Mouse (Mus musculus): ENCODE data around the gene Tcf7l1.
A peak's percentile ranks its signal among the peaks of the same experiment; 100 is the strongest.

Gene Tcf7l1

DNA sequence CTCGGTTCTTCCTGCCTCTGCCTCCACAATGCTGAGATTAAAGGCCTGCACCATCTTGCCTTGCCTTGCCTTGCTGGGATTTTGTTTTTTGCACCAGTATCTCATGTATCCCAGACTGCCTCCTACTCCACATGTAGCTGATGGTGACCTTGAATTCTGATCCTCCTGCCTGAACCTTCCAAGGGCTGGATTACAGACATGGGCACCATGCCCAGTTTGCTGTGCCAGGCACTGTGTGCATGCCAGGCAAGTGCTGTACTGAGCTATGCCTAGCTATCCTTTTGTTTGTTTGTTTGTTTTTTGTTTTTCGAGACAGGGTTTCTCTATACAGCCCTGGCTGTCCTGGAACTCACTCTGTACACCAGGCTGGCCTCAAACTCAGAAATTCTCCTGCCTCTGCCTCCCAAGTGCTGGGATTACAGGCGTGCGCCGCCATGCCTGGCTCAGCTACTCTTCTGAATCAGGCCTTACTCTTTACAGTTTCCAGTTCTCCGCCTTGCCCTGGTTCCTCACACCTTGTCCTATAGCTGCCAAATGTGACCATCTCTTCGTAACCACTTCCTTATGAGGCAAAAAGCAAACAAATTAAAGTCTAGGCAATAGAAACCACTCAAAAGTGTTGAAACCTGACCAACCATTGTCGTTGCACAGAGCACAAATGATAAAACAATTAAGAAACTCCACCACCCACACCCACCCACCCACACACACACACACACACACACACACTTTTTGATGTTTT lies 165.2 kb downstream of the Tcf7l1 start:
- no peak for DNase-seq (ENCODE audit: low read depth, low spot score)

- no peak for DNase-seq (ENCODE audit: low read depth, low spot score)
Measured at GRCm38 (mm10) chr6:72622917-72623316, 166.1 kb downstream of the Tcf7l1 start.

GRCm38 (mm10) chr6:72620920-72621319 lies 168.1 kb downstream of the Tcf7l1 start:
- no peak for DNase-seq (ENCODE audit: low read depth, low spot score)

GRCm38 (mm10) chr6:72619734-72620532 lies 169.1 kb downstream of the Tcf7l1 start:
- DNase-seq (ENCODE audit: low read depth, low spot score): no peak

DNA sequence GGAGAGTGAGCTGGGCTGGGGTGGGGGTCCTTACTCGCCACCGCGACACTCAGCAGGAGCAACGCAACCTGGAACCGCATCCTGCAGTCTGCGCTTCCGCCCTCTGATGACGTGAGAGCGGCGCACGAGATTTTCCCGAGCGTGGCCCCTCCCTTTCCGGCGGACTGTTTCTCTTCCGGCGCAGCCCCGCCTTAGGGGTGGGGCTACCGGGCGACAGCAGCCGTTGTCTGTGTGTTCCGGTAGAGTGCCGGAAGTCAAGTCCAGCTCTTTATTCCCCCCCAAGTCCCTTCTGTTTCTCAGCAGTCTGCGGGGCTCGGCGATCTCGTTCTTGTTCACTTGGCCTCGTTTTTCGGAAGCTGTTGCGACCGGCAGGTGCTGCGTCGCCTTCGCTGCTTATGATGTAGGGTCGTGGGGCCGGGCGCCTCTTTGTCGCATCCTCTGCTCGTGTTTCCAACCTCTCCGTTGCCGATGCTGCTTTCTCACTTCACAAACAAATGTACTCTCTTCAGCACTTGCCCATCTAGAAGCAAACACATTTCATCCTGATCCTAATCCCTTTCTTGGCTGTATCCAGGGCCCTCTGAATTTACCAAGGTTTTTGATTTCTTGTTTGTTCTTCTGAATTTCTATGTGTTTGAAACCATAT lies 172.3 kb downstream of the Tcf7l1 start, which contains the start of gene Tgoln1:
Tgoln1 (minus strand) TSS at position 358 of the 646 bp plus-strand sequence.
- DNase-seq (ENCODE audit: low read depth, low spot score): peak; percentile 98

DNA sequence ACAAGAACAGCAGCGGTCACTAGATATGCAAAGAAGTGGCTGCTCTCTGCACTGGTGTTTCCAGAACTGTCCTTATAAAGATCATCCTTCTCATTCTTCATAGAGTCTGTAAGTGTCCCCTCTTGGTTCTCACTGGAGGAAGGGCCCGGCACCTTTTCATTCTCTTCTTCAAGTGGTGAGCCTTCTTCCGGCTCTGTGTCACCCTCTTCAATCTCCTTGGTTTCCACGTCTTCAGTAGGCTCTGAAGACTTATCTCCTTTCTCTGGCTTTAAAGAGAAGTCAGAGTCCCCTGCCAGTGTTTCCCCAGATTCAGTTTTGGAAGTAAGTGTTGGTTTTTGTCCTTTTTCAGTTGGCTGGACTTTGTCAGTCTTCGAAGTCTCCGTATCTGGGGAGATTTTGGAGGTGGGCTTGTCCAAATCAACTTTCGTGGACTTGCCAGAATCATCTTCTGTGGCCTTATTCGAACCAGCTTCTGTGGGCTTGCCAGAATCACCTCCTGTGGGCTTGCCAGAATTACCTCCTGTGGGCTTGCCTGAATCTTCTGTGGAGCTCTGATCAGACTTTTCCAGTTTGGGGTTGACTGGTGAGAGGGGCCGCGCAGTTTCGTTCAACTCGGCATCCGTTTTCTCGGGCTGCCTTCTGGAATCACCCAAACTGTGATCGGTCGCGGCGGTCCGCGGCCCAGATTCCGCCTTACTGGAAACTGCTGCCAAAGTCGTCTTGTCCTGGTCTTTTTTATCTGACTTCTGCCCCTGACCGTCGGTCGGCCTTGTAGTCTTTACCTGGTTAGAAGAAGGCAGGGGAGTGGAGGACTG lies 173.3 kb downstream of the Tcf7l1 start:
- DNase-seq (ENCODE audit: low read depth, low spot score): peak; percentile 8

DNA sequence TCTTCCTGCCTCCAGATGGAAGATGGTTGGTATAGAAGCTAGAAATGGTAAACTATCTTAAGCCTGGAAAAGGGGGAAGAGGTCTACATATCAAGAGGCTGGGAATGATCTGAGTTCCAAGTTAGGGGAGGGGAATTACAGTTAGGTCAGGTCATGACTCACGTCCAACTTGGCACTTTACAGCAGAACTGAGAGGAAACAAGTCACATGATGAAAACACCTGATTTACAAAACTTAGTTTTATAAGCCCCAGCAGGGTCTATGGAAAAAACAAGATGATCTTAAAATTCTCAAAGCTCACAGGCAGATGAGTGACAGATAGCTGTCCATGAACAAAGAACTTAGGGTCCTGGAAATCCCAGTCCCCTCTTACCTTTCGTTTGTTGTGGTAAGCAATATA lies 173.9 kb downstream of the Tcf7l1 start:
- DNase-seq (ENCODE audit: low read depth, low spot score): no peak

DNA sequence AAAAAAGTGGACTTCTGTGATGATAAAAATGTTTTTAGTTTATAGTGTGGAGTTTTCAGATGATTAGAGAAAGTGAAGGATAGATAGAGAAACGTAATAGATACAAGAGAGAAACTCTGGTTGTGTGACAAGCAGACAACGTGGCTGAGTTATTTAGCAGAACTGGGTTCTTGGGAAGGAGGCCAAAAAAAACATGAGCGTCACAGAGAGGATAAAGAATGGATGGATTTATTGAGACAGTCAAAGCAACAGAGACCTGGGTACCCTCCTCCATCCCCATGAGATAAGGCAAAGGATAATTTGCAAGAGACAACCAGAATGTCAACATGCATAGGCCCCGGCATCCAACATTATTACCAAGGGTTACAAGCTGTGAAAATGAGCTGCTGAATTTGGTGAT lies 178.8 kb downstream of the Tcf7l1 start:
- DNase-seq (ENCODE audit: low read depth, low spot score): no peak

DNA sequence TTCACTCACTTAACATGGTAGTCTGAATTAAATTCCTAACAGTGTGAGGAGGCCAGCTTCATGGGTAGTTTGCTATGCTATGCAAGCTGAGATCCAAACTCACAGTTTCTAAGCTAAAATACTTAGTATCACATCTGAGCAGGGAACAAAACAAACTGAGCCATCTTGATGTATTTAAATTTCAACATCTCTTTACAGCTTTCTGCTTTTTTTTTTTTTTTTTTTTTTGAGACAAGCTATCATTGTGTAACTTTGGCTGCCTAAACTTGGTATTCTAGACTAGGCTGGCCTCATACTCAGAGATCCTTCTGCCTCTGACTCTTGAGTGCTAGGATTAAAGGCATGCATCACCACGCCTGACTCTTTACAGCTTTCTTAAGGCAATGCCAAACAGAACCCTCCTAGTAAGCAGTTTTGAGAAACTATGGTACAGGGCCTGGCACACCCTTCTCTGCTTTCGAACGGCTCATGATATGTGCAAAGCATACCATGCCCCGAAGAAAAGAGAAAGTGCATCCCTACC lies 180.3 kb downstream of the Tcf7l1 start:
- DNase-seq (ENCODE audit: low read depth, low spot score): no peak

DNA sequence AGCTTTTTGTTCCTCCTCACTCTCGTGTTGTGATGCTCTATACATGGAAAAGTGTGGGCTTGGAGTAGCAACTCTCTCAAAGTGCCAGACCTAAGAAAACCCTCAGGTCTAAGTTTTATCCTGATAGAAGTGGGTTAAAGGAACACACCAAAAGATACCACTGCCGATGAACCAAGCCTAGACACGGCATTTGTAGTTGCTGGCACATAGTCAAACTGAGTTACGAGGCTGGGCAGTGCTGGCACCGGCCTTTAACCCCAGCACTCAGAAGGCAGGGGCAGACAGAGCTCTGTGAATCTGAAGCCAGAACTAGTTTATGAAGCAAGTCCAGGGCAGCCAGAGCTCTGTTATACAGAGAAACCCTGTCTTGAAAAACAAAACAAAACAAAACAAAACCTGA lies 181.4 kb downstream of the Tcf7l1 start:
- DNase-seq (ENCODE audit: low read depth, low spot score): no peak

DNA sequence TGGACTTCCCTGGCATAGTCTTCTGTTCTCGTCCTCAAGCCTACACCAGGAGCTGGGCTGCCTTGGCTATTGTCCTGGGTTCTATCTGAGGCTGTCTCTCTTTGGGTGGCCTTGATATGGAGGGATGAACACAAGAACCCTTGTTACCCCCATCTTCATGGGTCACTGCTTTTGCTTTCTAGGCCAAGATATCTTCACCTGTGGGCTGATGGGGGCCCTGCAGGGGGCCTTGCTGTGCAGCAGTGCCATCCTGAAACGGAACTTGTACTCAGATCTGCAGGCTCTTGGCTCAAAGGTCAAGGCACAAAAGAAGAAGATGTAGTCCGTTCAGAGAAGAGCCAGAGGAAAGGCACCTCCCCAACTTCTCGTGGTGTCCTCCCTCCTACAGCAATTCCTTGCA lies 182.0 kb downstream of the Tcf7l1 start:
- no peak for DNase-seq (ENCODE audit: low read depth, low spot score)

DNA sequence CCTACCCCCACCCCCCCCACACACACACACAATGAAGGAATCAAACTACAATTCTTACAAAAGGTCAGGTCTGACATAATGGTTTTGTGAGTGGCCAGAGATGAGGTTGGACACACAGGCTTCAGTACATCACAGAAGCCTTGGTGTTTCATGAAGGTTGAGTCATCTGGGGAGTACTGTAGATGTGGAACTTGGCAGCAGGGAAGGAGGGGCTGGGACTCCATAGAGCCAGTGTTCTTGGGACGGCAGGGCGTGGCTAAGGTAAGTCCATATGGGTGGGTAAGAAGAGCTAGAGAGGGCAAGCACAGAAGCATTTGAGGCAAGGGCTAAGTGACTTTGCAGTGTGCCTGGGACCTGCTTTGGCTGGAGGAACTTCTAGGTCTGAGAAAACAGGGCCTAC lies 185.0 kb downstream of the Tcf7l1 start:
- DNase-seq (ENCODE audit: low read depth, low spot score): no peak

DNA sequence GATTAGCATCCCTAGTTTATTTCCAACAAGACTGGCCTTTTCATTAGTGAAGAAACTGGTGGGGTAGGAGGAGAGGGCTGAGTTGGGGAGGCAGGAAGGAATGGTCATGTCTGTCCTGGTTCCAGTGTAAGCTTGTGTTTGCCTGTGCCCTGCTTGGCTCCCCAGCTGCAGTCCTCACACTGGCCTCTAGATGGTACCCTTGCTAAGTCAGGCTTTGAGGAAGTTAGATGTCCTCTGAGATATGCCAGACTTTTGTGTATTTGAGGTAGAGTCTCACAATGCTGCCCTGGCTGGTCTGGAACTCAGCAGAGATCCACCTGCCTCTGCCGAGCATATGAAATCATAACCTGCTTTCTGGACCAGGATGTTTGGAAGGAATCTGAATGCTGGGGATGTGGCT lies 187.3 kb downstream of the Tcf7l1 start:
- peak; percentile 79 for DNase-seq (ENCODE audit: low read depth, low spot score)

DNA sequence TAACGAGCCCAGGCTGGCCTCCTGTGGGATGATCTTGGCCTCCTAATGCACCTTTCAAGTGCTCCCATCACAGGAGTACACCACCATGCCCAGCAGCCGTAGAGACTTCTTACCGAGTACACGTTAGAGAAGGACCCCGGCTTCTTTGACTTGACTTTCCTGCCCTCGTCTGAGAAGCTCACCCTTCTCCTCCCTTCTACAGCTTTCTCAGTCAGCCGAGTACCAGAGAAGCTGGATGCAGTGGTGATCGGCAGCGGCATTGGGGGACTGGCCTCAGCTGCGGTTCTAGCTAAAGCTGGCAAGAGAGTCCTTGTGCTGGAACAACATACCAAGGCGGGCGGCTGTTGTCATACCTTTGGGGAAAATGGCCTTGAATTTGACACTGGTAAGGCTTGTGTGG lies 188.3 kb downstream of the Tcf7l1 start:
- no peak for DNase-seq (ENCODE audit: low read depth, low spot score)

DNA sequence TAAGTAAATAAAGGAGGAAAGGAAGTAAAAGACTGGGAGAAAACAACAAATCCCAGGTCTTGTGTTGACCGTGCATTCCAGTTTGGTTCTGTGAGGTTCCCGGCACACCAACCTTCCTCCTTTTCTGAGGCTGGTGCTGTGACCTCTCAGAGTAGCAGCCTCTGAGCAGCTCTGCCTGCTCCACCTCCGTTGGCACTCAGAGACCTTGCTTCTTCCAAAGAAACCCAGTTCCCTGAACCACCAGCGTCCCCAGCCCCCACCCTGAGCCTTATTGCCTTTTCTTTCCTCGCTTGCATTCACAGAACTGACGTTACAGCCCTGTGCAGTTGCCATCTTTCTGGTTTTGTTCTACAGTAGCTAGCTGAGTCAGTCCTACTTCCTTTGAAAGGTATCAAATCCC lies 188.8 kb downstream of the Tcf7l1 start:
- DNase-seq (ENCODE audit: low read depth, low spot score): no peak

GRCm38 (mm10) chr6:72598791-72599557 lies 190.1 kb downstream of the Tcf7l1 start:
- DNase-seq (ENCODE audit: low read depth, low spot score): no peak

DNA sequence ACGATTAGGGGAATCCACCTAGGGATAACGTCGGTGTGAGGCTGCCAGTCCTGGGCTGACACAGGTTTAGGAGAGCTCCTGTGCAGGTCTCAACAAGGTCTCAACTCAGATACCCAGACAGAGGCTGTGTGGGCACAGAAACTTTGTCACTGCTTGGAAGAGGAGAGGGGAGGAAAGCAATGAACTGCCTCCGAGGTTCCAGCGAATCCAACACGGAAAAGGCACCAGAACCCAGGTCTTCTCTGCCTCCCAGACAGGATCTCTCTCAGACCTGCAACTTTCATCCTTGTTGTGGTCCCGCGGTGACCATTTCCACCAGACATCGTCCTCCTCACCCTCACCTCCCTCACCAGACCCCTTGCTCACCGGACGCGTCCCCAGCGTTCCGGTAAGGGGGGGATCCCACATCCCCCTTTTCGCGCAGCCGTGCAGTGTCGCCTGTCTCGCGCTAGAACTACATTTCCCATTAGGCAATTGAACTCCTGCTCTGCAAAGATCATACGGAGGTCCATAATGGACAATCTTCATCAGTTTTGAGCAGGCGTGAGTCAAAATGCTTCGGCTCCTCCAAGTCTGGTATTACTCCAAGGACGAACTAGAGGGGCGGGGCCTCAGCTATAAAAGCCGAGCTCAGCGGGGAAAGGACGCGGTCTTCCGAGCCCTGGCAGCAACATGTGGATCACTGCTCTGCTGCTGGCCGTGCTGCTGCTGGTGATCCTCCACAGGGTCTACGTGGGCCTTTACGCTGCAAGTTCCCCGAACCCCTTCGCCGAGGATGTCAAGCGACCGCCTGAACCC lies 190.9 kb downstream of the Tcf7l1 start, which contains the start of the genes Elmod3 and Retsat:
Elmod3 (minus strand) TSS at position 458 of the 798 bp plus-strand sequence.
Retsat (plus strand) TSS at position 520 of the 798 bp plus-strand sequence.
- peak; percentile 99 for DNase-seq (ENCODE audit: low read depth, low spot score)

GRCm38 (mm10) chr6:72597083-72597874 lies 191.8 kb downstream of the Tcf7l1 start:
- DNase-seq (ENCODE audit: low read depth, low spot score): peak; percentile 36

DNA sequence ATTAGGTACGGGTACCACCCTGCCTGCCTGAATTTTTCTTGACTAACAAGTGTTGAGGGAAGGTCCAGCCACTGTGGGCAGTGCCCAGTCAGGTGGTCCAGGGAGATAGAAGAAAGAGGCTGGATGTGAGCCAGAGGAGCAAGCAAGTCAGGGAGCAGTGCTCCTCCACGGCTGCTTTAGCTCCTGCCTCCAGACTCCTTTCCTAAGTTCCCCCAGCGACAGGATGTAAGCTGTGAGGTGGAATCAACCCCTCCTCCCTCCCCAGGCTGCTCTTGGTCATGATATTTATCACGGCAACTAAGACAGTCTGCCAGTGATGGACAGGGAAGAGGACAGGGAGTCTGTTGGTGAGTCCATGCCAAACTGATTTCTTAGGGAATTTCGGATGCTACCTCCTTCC lies 195.1 kb downstream of the Tcf7l1 start:
- DNase-seq (ENCODE audit: low read depth, low spot score): no peak
